Mouse (Mus musculus): ENCODE data around the gene Lsp1.

The Lsp1 gene

GRCm38 (mm10) chr7:142476795-142477452 is 16.3 kb downstream of the Lsp1 start:
- DNase-seq: no peak

- no peak for DNase-seq
Measured at GRCm38 (mm10) chr7:142478001-142478400, 17.4 kb downstream of the Lsp1 start.

DNA sequence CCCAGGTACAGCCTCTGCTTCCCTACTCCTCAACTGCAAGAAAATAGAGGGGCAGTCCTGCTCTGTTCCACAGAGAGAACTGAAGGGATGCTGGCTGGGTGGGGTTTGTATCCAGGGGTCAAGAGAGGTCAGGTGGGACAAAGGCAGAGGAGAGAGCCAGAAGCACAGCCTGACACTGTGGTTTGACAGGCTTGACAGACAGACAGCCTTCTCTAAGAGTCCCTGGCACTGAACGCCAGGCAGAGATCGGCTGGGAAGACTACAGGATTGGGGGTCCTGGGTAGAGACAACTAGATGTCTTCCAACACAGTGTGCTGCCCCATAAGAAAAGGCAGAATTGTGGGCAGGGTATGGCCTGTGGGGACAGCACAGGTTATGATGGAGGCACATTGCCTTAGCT is 18.0 kb downstream of the Lsp1 start:
- DNase-seq: no peak

GRCm38 (mm10) chr7:142479307-142479706 is 18.7 kb downstream of the Lsp1 start:
- DNase-seq: no peak

DNA sequence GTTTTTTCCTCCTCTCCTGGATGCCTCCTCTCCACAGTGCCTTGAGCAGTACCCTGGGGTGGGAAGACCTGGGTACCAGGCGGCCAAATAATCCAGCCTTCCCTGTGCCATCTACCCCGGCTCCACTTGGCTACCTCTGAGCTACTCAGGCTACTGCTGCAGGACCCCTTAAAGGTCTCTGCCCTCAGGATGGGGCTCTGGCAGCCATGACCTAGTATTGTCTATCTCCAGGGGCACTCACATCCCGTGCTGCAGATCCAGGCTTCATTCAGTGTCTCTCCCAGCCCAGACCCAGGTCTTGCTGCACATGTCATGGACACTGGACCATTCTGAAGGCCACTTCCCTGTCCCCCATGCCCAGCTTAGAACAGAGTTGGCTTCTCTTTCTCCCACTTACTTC is 19.3 kb downstream of the Lsp1 start:
- DNase-seq: no peak

GRCm38 (mm10) chr7:142480661-142481060 is 20.1 kb downstream of the Lsp1 start:
- no peak for DNase-seq

DNA sequence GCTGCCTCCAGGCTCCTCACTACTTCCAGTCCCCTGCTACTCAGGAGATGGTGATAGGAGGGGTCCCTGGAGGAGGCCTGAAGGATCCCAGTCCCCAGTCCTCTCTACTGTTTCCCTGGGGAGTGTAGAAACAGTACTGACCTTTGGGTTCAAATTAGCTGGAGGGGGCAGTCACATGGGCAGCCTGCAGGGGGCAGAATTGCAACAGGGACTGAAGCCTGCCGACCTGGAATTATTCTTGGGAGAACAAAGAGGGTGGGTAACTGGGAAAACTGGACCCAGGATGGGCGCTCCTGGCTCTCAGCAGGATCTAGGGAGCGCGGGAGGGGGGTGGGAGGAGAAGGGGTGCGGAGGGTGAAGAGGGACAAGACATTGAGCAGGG is 20.6 kb downstream of the Lsp1 start:
- DNase-seq: peak in 1 of 2 experiments; percentile 38

DNA sequence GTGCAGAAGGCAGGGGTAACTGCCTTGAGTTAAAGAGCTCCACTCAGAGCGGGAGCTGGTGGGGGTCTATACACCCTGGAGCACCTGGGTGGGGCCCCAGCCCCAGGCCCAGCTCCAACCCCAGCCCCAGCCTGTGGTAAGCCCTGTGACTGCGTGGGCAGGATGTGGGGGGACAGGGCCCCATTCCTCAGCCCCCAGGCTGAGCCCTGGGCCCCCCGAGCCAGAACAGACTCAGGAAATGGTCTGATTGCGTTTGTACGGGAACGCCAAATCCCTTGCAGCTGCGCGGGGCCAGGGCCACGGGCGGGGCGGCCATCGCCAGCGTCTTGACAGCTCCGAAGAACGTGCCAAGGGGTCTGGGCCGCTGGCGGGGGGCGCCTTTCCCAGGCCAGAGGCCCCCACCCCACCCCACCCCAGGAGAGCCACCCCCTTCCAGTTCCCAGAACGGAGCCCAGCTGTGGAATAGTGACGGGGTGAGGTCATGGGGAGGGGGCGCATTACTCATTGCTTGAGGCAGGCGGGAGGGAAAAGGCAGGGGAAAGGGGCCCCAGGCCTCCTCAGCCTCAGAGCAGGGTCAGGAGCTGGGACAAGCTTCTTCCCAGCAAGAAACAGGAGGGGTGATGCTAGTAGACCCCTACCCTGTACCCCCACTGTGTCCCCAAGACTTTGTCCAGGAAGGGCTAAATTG is 21.1 kb downstream of the Lsp1 start:
- DNase-seq: no peak

DNA sequence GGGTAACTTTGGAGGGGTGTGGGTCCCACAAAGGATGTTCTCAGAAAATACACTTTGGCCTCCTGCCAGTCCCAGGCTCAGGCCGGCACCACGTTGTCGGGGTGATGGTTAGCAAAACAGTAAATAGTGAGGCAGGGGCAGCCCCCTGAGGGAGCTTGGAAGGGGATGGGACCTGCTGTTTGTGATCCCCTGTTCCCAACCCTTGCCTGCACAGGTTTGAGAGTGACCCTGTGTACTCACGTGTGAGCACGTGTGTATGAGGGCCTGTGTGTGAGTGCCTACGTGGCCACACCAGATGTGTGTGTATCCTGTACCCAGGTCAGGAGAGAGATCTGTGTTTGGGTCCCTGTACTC is 21.6 kb downstream of the Lsp1 start:
- DNase-seq: no peak

GRCm38 (mm10) chr7:142483136-142483535 is 22.5 kb downstream of the Lsp1 start:
- no peak for DNase-seq

- DNase-seq: no peak
Measured at GRCm38 (mm10) chr7:142484780-142485179, 24.2 kb downstream of the Lsp1 start.

DNA sequence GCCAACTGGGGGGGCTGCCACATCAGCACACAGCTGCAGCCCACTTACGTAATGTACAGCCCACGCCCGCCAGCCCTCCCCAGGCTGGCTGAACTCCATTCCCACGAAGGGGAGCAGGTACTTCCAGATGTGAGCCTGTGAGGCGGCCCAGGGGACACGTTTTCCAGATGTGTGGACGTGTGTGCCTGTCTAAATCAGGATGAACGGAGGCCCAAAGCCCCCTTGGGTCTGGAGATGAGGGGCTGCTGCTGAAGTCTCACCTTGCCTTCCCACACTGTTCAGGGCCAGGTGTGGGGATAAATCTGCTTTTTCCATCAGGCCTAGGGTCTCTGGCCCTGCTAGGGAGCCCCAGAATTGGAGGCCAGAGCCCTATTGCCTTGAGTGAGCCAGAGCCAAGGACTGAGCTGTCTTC is 26.1 kb downstream of the Lsp1 start:
- DNase-seq: no peak

- DNase-seq: no peak
Measured at GRCm38 (mm10) chr7:142487341-142487859, 26.8 kb downstream of the Lsp1 start.

- no peak for DNase-seq
Measured at GRCm38 (mm10) chr7:142488053-142488452, 27.4 kb downstream of the Lsp1 start.

GRCm38 (mm10) chr7:142493535-142493934 is 32.9 kb downstream of the Lsp1 start:
- DNase-seq: no peak

- DNase-seq: no peak
Measured at GRCm38 (mm10) chr7:142496158-142496557, 35.5 kb downstream of the Lsp1 start.

DNA sequence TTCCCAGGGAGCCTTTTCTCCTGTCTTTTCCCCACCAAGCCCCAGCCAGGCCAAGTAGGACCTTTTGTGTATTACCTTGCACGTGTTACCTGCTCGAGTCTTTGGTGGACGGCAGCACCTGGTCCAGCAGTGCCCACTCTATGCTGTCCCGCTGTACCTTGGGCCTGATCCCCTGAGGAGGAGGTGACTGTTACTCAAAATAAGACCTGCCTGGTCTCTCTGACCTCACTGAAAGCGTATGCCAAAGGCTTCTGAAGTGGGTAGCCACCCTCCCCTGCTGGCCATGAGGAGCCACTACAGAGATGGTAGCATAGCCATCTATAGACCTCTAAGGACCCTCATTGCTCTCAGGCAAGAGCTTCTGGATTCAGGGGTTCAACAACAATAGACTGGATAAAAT is 36.2 kb downstream of the Lsp1 start:
- no peak for DNase-seq

DNA sequence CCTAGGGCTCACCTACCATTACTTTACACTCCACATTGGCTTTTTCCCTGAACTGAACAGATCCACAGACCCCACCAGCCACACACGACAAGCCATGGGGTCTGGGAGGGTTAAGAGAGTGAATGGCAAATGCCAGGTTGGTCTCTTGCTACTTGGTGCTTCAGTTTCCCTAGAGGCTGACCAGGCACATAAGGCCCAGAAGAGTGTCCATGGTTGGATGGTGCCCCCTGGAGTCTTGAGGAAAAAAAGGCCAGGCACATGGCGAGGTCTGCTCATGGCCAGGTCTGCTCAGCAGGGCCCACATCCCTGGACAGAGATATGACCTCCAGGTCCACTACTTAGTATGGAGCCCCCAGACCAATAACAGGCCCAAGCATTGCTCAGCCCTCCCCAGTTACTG is 37.2 kb downstream of the Lsp1 start:
- peak; percentile 42 for DNase-seq

DNA sequence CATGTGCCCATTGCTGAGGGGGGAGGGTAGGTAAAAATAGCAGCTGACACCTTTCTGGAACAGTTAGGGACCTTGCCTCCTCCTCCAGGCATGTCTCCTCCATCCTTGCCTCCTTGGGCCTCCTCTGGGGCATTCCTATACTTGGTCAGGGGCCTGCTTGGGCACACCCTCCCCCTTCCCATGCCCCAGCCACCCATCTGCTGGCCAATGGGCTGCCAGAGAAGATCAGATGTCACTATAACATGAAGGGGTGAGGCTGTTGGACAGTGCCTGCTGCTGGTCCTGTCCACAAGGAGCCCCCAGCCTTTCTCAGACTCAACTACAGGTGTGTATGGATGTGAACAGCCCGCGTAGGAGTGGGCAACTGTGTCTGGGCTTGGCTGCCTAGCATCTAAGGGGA is 38.0 kb downstream of the Lsp1 start, which contains the start of gene Tnnt3:
TSS of gene Tnnt3 (plus strand) at position 262 of the 400 bp plus-strand sequence.
- DNase-seq: no peak

GRCm38 (mm10) chr7:142499010-142499721 is 38.6 kb downstream of the Lsp1 start:
- DNase-seq: no peak

DNA sequence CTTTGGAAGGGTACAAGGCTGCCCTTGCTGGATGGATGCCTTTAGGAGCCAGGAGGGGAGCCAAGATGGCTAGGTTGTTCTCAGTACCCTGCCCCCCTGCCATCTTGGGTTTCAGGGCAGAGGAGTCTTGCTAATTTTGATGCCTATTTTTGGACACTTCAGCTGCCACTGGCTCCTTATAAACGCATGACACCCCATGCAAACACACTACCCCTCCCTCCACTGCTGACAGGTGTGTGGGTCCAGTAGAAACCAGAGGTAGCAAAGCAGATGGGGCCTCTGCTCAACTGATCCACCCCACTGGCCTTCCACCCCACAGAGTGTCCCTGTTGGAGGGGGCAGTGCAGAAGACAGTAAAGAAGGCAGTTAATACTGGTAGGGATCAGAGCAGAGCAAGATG is 39.4 kb downstream of the Lsp1 start:
- DNase-seq: no peak

GRCm38 (mm10) chr7:142503206-142503605 is 42.6 kb downstream of the Lsp1 start:
- no peak for DNase-seq

DNA sequence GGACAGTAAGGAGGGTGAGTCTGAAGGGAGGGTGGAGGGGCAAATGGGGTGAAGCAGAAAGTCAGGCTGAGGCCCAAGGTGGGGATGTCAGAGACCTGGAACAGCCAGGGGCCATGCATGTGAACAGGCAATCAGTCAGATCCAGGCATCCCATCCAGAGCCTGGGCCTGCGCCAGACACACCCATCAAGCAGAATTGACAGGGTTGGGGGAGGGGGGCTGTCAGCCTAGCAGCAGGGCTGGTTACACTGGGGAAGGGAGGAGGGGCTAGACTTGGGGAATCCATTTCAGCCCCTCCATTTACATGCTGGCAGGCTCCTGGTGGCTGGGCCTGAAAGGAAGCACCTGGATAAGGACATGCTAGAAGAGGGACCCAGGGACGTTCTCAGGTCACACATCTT is 45.3 kb downstream of the Lsp1 start:
- no peak for DNase-seq

- no peak for DNase-seq
Measured at GRCm38 (mm10) chr7:142506501-142506900, 45.9 kb downstream of the Lsp1 start.

All from lung, adult 18-20 months (tissue).